Mouse (Mus musculus) megakaryocyte, embryonic 14.5 days (primary cell): ENCODE measurements at regions not wholly inside any gene's neighbourhood (a gene's known extent, or its start where the extent isn't known, plus 50 kb on each side); places are given as distances from the start of the nearest gene placed in this dataset.

Source experiments
- FLI1 ChIP-seq: IDR thresholded peaks from 2 replicates; pipeline ENCODE4 v1.6.1; 2012; ENCODE audit warnings: low read length, inconsistent platforms, mixed read lengths
- GATA1 ChIP-seq: IDR thresholded peaks from 3 replicates; pipeline ENCODE4 v1.6.1; 2012; ENCODE audit warnings: mixed read lengths, low read length, inconsistent platforms, borderline replicate concordance

GRCm38 (mm10) chr3:128720276-128720675, 479.4 kb upstream of the Pitx2 start:
- TF ChIP-seq GATA1: no peak
- TF ChIP-seq FLI1: no peak
